19 mouse cellular contexts compared by ENCODE assay signal in genomic region chr8:85327036-85327435, GRCm38 (mm10). TPM values are rescaled to one million over a fixed set of nuclear protein-coding genes. Genes with fewer than 3 reads are reported as not detected.
"Had no signal": no experiment of that assay in that cellular context is flagged by ENCODE, and none has a peak within 500 bp of the region (broad histone marks: within the 10 kb centered on the region; RNA-seq: fewer than 3 reads in every experiment).

No protein-coding gene starts in this region.

- H3K36me3 ChIP-seq: midbrain, embryonic 13.5 days; midbrain, embryonic 15.5 days; neural tube, embryonic 13.5 days; neural tube, embryonic 15.5 days had no signal

- H3K27ac ChIP-seq: midbrain, embryonic 13.5 days; midbrain, embryonic 15.5 days; neural tube, embryonic 13.5 days; neural tube, embryonic 15.5 days had no signal

- DNase-seq: lung, adult 18-20 months; lung, embryonic 14.5 days; lung, postnatal 10 days; lung, postnatal 4 days; retina, postnatal 1 day; right cerebral cortex, adult 18-20 months; right cerebral cortex, postnatal 25 days; right cerebral cortex, postnatal 4 days; spleen, adult 18-20 months; thymus, adult 2 months; thymus, postnatal 25 days; thymus, postnatal 4 days had no signal

- H3K9me3 ChIP-seq: midbrain, embryonic 13.5 days; midbrain, embryonic 15.5 days; neural tube, embryonic 13.5 days; neural tube, embryonic 15.5 days had no signal

- H3K4me1 ChIP-seq: midbrain, embryonic 13.5 days; midbrain, embryonic 15.5 days; neural tube, embryonic 13.5 days; neural tube, embryonic 15.5 days had no signal

- H3K4me2 ChIP-seq: lung, embryonic 14.5 days; midbrain, embryonic 11.5 days; midbrain, embryonic 13.5 days; midbrain, embryonic 15.5 days; neural tube, embryonic 13.5 days; neural tube, embryonic 15.5 days had no signal

- H3K27me3 ChIP-seq: midbrain, embryonic 13.5 days; midbrain, embryonic 15.5 days; neural tube, embryonic 13.5 days; neural tube, embryonic 15.5 days had no signal

- H3K4me3 ChIP-seq: midbrain, embryonic 13.5 days; midbrain, embryonic 15.5 days; neural tube, embryonic 13.5 days; neural tube, embryonic 15.5 days had no signal

RNA-seq across cellular contexts. Expression of gene Mylk3, which starts 59.1 kb away (rescaled TPM):
- total RNA-seq: midbrain, postnatal 0 days had no signal
- polyA plus RNA-seq: small intestine, adult 2 months had no signal
